Mouse (Mus musculus) cerebellum, adult 2 months (tissue): ENCODE results near the gene Tmem115. TPM values are rescaled to one million over a fixed set of nuclear protein-coding genes. Genes with fewer than 3 reads are reported as not detected.

Experiments used
- DNase-seq, 2 experiments: peaks; one replicate each; pipeline ENCODE4 v3.0.0; 2021
- H3K27ac ChIP-seq: fragments of 200-500 bp; 2 replicates; pipeline ENCODE4 v1.5.1; 2012; ENCODE audit warnings: low read length, control low read depth, inconsistent platforms; ENCODE audit not compliant: insufficient read depth
- H3K27me3 ChIP-seq: fragments of 200-500 bp; 2 replicates; pipeline ENCODE4 v1.6.1; 2012; ENCODE audit warnings: inconsistent platforms, mild to moderate bottlenecking, low read length, moderate library complexity; ENCODE audit not compliant: control insufficient read depth, insufficient read depth
- H3K4me1 ChIP-seq: fragments of 200-500 bp; 2 replicates; pipeline ENCODE4 v1.6.1; 2011; ENCODE audit warnings: low read length; ENCODE audit not compliant: control insufficient read depth, insufficient read depth
- H3K4me3 ChIP-seq: fragments of 200-500 bp; replicated peaks from 2 replicates; pipeline ENCODE3; 2011; ENCODE audit warnings: mild to moderate bottlenecking, low read depth, low read length, control low read depth; ENCODE audit not compliant: insufficient read depth
- CTCF ChIP-seq: fragments of 200-500 bp; IDR thresholded peaks from 2 replicates; pipeline ENCODE4 v1.5.1; 2011; ENCODE audit warnings: low read depth, mild to moderate bottlenecking, control low read depth, low read length, moderate library complexity, borderline replicate concordance; ENCODE audit not compliant: insufficient read depth
- POLR2A ChIP-seq: fragments of 200-500 bp; IDR thresholded peaks from 2 replicates; pipeline ENCODE4 v1.6.1; 2011; ENCODE audit warnings: low read length, control low read depth, borderline replicate concordance; ENCODE audit not compliant: insufficient read depth
- WGBS: fragments of 180-500 bp; shearing (Covaris S2); methylation state at CpG from one replicate; pipeline ENCODE4 v1.1.7; 2018; 5-methylcytosine and 5-hydroxymethylcytosine counted together
- polyA plus RNA-seq: library from polyadenylated mRNA; depleted of rRNA; stranded (reverse); fragments of >200 nt; gene quantifications from 2 replicates; pipeline ENCODE4 v1.2.3, GENCODE M21; 2012; rRNA removed

Tmem115 gene
- polyA plus RNA-seq, 1 experiment, result 44.6 TPM

- Histone ChIP-seq H3K4me3 (peak within 1 kb of the TSS; percentile 81), H3K27ac (no peak within 1 kb of the TSS), H3K27me3 (no peaks in the 10 kb centered on the region), H3K4me1 (peaks cover 9% of the 10 kb centered on the region)
- peak; percentile 49 for TF ChIP-seq POLR2A
- TF ChIP-seq CTCF, result no peak
- 11% methylated on average over 46 of the region's 46 CpGs for WGBS
- peak; percentile 96 to 99 for DNase-seq
These were observed 53.5 kb downstream of the Tmem115 start, which contains the start of gene Ifrd2 for GRCm38 (mm10) chr9:107586974-107587832. Gene Ifrd2, plus strand, starts transcription at chr9:107587642.

GRCm38 (mm10) chr9:107587833-107588639, 54.3 kb downstream of the Tmem115 start:
- WGBS, result 3% methylated on average over 33 of the region's 33 CpGs
- no peak; the same call in 1 of the 2 replicates for TF ChIP-seq POLR2A
- TF ChIP-seq CTCF, result no peak
- Histone ChIP-seq H3K27me3 (no peaks in the 10 kb centered on the region), H3K4me1 (peaks cover 18% of the 10 kb centered on the region), H3K27ac (no peak overlapping the region), H3K4me3 (peak overlapping the region; percentile 81)
- no peak for DNase-seq

Other genes with a start within 250 kb of the Tmem115 start
- 10.5 and 11.7 TPM in 2 replicates for gene Mapkapk3, start 244.1 kb upstream of the Tmem115 start, polyA plus RNA-seq
- 4.1 and 4.3 TPM in 2 replicates for gene Cish, start 237.9 kb upstream of the Tmem115 start, polyA plus RNA-seq
- gene Hemk1, start 195.6 kb upstream of the Tmem115 start, polyA plus RNA-seq, result 27.8 and 31.7 TPM in 2 replicates
- 44.9 and 52.5 TPM in 2 replicates for gene 6430571L13Rik, start 193.3 kb upstream of the Tmem115 start, polyA plus RNA-seq
- gene Cacna2d2, start 134.3 kb upstream of the Tmem115 start, polyA plus RNA-seq, result 130 and 148 TPM in 2 replicates
- 21.2 and 21.5 TPM in 2 replicates for gene Cyb561d2, start 8.2 kb downstream of the Tmem115 start, polyA plus RNA-seq
- 64.1 and 70.7 TPM in 2 replicates for gene Nprl2, start 8.3 kb downstream of the Tmem115 start, polyA plus RNA-seq
- gene Zmynd10, start 13.4 kb downstream of the Tmem115 start, polyA plus RNA-seq, result 1.6 and 2.3 TPM in 2 replicates
- 30.3 and 32.3 TPM in 2 replicates for gene Rassf1, start 17.6 kb downstream of the Tmem115 start, polyA plus RNA-seq
- 123 and 127 TPM in 2 replicates for gene Tusc2, start 29.3 kb downstream of the Tmem115 start, polyA plus RNA-seq
- 10.8 and 11.9 TPM in 2 replicates for gene Hyal2, start 34.0 kb downstream of the Tmem115 start, polyA plus RNA-seq
- gene Hyal1, start 43.0 kb downstream of the Tmem115 start, polyA plus RNA-seq, result 5.7 and 6.8 TPM in 2 replicates
- 19.5 and 21.6 TPM in 2 replicates for gene Naa80, start 44.9 kb downstream of the Tmem115 start, polyA plus RNA-seq
- 1.1 TPM in 2 replicates for gene Hyal3, start 46.9 kb downstream of the Tmem115 start, polyA plus RNA-seq
- gene Ifrd2, start 53.7 kb downstream of the Tmem115 start, polyA plus RNA-seq, result 20.2 and 23.4 TPM in 2 replicates
- gene Sema3b, start 75.3 kb downstream of the Tmem115 start, polyA plus RNA-seq, result 3.9 and 6.4 TPM in 2 replicates
- 273 and 301 TPM in 2 replicates for gene Gnai2, start 101.4 kb downstream of the Tmem115 start, polyA plus RNA-seq
- gene Slc38a3, start 135.6 kb downstream of the Tmem115 start, polyA plus RNA-seq, result 145 and 152 TPM in 2 replicates
- gene Gnat1, start 145.8 kb downstream of the Tmem115 start, polyA plus RNA-seq, result 0.15 and 0.36 TPM in 2 replicates
- gene Sema3f, start 176.5 kb downstream of the Tmem115 start, polyA plus RNA-seq, result 30.4 and 31.8 TPM in 2 replicates
- 126 and 129 TPM in 2 replicates for gene Rbm5, start 237.1 kb downstream of the Tmem115 start, polyA plus RNA-seq